Mouse (Mus musculus) G1E (cell line): Measurements from ENCODE around the gene Mbtps2.

Source experiments
- CTCF ChIP-seq: IDR thresholded peaks from 2 replicates; pipeline ENCODE4 v1.5.1; 2012; ENCODE audit warnings: low read depth, low read length, inconsistent platforms, mixed read lengths
- GATA1 ChIP-seq: IDR thresholded peaks from 2 replicates; pipeline ENCODE4 v1.6.1; 2012; ENCODE audit warnings: borderline replicate concordance, low read length, inconsistent platforms, mixed read lengths
- POLR2AphosphoS5 ChIP-seq: IDR thresholded peaks from 2 replicates; pipeline ENCODE4 v1.6.1; 2012; ENCODE audit warnings: low read depth, low read length, inconsistent platforms; ENCODE audit not compliant: insufficient replicate concordance
- TAL1 ChIP-seq: conservative IDR thresholded peaks from 2 replicates; pipeline ENCODE4 v1.6.1; 2012; ENCODE audit warnings: low read depth, low read length, inconsistent platforms, mixed read lengths

- TF ChIP-seq CTCF (no peak), TAL1 (no peak), GATA1 (no peak), POLR2AphosphoS5 (no peak)
Observed at GRCm38 (mm10) chrX:157612894-157613293, 14.4 kb upstream of the Mbtps2 start.
